Mouse (Mus musculus) layer of hippocampus, adult 11-12 months (tissue): ENCODE measurements at regions not wholly inside any gene's neighbourhood (a gene's known extent, or its start where the extent isn't known, plus 50 kb on each side); places are given as distances from the start of the nearest gene placed in this dataset.
"Not testable (repeated sequence)": the region's sequence is repeated elsewhere in the genome, so short reads cannot be mapped to it uniquely, and the experiment has no call there.

Source experiments
- DNase-seq: peaks from one replicate; pipeline ENCODE4 v3.0.0; 2022; ENCODE audit warnings: low spot score

DNA sequence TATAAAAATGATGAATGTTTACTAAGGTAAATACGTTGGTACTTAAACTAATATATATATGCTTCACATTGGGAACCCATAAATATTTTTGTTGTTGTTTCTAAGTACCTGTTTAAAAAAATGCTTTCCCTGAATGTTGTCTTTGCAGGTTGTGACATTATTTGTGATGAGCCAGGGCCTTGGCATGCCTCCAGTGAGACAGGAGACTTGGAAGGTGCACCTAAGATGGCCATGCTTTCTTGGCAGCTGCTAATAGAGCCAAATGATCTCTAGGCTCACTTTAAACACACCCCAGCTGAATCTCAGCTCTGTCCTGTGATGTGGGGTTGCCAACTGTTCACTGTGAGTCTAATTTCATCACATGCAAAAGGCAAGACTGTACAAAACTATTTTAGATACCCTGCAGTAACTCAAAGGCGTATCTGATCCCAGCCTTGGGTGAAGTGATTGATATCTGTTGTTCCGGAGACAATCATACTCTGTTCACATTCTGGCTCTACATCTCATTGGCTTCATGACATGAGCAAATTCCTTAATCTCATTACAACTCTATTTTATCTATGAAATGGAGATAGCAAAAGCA lies 197.8 kb upstream of the P2ry1 start:
- DNase-seq, result no peak

DNA sequence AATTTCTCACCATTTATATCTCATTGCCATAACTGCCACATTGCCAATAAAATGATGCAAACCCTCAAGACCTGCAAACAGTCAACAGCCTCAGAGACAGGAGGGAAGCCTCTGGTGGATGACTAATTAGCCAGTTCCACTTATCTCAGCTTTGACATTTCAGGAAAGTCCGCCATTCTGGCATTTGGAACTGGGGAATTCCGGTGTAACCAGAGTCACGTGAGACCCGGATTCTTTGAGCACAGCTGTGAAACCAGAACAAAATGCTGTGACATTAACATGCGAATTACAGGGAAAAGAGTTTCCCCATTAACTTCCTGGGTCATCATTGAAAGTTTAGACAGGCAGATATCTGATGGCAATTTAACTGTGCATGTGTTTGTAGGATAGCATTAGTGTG lies 190.7 kb upstream of the P2ry1 start:
- DNase-seq, result no peak

DNA sequence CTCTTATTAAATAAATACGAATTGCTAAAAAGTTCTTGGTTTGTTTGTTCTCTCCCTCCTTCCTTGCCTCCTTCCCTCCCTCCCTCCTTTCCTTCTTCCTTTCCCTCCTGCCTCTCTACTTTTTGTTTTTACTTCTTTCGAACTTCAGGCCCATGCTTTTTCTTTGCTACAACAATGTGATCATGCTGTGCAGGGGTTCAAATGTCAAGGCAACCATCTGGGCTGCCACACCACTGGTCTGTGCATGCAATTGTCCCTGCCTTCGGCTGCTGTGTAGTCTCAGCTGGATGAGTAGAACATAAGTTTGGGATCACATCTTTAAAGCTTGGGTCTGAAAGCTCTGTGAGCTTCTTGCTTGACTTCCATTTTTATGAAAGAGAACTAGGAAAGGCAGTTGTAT lies 189.1 kb upstream of the P2ry1 start:
- no peak for DNase-seq

DNA sequence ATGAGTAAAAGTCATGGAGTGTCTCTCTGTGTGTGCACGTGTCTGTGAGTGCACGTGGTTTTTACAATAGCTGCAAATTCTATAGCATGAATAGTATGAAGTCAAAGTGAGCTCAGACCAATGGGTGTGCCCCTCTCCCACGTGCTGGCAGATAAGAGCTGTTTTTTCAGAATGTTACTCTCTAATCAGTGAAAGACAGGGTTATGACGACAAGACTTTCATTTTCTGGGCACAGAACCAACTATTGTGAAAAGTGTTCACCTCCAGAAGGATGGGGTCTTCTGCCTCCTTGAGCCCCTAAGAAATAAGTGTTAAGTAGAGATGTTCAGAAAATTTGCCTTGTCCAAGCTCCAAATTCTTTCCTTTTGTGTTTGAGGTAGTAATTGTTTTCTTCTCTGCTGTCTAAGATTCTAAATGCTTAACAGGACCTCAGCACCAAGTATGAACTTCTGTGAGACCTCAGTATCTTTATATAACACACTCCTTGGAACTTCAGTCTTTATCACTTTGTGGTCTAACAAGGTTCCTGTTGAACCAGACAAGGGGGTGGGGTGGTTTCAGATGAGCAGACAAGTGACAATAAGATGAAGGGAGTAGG lies 182.8 kb upstream of the P2ry1 start:
- no peak for DNase-seq

DNA sequence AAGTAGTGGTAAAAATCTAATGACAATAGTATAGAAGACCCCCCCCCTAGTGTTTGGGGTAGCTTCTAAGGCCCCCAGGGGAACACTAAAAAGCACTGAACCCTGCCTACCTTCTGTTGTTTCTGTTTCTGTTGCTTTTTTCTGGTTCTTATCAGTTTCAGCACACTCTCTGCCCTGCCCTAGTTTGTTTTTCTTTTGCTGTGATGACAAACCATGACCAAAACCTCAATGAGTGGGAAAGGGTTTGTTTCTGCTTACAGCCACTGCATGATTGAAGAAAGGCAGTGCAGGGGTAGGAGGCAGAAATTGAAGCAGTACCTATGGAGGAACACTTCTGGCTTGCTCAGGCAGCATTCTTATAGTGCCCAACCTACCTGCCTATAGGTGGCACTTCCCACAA lies 181.1 kb upstream of the P2ry1 start:
- DNase-seq, result no peak

DNA sequence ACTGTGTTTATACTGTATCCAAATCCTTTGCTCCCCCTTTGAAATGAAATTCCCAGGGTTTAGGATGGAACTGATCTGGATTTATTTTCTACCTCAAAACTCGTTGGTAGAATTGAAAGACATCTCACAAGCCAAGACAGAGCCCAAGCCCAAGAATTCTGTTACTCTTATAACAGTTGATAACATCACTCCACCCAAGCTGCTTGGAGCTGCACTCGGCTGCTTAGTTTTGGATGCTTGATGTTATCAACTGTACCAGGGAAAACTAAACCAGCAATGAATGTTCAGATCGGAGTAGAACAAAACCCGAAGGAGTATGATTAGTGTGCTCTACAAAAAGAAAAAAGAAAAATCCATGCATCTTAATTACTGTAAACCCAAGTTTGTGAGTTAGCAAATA lies 175.8 kb upstream of the P2ry1 start:
- no peak for DNase-seq

DNA sequence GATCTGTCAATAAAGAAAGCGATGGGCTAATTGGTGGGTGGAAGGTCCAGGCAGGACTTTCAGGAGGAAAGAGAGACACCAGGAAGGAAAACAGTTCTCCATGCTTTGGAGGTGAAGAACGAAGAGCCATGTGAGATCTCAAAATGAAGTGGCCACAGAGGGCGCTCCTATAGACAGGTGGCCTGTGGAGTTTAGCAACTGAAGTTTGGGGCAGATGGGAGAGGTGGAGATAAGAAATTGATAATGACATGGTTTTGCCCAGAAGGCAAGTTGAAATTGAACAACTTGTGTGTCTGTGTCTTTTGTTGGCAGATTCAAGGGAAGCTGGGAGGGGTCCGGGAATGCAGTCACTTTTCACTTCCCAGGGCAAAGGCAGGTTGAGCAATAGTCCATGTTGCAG lies 170.2 kb upstream of the P2ry1 start:
- no peak for DNase-seq

DNA sequence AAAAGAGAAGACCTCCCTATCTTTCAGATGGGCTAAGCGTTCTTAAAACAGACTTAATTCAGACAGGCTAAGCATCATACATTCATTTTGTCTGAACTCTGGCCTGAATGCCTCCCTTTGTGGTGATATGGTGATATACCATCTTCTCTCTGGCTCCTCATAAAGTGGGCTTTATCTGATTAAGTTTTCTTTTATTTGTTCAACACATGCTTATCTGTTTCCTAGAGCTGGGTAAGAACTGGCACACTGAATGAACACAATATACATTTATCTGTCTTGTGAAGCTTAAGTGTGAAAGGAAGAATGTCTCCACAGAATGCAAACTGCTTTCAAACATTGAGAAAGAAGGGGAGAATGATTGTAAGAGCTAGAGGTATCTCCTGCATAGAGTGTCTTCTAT lies 160.7 kb upstream of the P2ry1 start:
- DNase-seq, result no peak

DNA sequence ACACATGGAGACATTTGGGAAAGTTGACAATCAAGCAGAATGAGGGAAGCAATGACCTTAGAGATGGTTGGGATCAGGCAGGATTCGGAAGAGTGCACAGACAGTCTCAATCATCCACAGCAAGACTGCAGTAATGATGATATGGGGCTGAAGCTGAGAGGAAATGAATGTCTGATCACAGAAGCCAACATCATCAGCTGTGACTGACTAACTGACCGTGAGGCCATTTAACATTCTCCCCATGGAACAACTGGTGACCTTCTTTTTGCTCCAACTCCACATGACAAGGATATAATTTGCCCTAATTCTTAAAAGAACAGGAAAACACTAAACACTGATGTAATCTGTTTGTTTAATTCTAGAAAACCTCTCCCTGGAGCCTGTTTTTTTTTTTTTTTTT lies 157.3 kb upstream of the P2ry1 start:
- no peak for DNase-seq

DNA sequence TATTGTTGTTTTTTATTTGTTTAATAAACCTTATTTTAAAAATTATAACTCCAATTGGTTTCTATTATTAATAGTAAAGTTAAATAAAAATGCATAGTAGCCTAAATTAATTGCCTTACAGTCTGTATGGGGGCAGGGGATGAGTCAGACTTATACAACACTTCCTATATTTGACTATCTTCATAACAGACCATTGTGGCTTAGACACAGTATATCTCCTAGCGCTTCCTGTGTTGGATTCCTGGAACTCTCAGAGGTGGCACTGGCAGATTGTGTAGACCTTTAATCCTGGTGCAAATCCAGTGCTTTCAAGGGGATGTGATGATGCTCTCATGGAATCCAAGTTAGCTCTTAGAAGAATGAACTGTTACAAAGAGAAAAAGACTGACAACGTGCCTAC lies 154.2 kb upstream of the P2ry1 start:
- no peak for DNase-seq

DNA sequence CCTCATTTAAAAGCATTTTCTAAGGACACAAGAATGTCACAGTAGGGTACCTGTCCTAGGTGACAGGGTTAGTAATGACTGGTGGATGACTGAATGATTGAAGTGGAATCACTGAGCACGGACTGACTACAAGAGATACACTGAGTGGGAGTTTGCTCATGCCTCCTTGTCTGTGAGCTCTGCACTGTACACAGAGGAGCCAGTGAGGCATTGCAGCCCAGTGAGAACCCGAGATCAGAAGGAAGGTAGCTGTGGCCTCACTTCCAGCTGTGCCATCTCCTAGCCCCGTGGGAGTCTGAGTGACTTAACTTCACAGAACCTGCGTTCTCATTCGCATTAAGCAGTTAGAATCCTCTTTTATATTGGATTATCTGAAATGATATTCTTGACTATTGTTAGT lies 148.8 kb upstream of the P2ry1 start:
- no peak for DNase-seq

DNA sequence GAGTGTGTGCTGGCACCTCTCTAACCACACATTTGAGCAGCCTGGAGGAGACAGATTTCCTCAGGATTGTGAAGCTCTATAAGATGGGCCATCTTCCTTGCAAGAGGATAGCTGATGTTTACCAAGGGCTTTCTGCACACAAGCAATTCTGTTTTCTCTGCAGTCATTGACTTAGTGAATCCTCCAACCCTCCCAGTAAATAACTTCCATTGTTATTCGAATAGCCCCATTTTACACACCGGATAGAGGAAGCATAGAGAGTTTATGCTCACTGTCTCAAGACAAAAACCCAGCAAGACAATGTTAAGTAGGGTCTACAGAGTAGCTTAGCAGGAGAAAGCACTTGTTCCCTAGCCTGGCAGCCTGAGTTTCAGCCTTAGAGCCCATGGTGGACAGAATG lies 146.9 kb upstream of the P2ry1 start:
- DNase-seq, result no peak

DNA sequence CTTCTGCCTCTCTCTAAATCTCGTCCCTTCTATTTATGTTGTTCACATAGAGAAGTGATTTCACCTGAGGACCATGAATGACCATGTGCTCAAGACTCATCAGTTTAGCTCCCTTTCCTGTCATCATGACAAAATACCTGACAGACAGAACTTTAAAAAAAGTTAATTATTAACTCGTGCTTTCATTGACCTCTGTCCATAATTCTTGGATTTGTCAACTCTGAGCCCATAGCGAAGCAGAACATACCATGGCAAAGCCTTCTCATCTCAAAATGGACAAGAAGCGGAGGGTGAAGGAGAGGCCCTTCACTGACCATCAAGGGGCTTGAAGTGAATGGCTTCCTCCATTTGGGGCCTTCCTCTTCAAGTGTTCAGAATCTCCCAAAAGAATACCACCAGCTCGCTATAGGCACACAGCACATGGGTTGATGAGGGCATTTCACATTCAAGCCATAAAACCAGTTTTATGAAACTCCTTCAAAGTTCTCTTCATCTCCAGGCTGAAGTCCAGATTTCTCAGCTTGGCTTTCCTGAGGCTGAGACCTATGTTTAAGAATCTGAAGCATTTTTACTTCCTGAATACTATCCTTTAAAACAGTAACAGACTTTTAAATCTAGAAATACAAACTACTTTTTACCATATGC lies 144.0 kb upstream of the P2ry1 start:
- DNase-seq, result no peak

DNA sequence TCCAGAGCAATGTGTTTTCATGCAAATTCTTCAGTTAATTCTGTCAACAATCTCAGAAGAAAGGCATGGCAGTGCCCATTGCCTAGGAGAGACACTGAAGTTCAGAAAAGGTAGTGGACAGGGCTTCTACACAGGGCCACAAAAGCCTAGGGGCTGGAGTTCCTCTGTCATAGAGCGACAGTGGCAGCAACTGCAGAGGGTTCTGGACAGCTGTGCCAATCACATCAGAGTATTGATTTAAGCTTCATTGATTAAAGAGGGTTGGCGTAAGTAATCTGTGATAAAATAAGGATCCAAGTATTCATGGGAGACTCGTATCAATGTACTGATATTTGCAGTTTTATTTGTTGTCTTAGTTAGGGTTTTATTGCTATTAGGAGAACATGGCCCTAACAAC lies 143.5 kb upstream of the P2ry1 start:
- no peak for DNase-seq

DNA sequence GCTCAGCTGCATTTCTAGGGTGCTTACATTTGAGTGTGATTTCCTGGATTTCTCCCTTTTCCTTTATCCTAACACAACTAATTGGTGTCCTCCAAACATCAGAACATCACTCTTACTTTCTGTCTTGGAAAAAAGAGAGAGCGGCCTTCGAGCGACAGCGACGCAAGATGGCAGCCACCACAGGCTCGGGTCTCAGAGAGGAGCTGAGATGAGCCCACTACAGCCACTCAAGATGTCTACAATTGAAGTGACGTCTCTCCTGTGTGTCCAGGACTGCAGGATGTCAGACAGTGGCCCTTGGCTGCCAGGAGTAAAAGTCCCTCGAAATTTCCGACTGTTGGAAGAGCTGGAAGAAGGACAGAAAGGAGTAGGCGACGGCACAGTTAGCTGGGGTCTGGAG lies 125.7 kb upstream of the P2ry1 start:
- not testable (repeated sequence) for DNase-seq

DNA sequence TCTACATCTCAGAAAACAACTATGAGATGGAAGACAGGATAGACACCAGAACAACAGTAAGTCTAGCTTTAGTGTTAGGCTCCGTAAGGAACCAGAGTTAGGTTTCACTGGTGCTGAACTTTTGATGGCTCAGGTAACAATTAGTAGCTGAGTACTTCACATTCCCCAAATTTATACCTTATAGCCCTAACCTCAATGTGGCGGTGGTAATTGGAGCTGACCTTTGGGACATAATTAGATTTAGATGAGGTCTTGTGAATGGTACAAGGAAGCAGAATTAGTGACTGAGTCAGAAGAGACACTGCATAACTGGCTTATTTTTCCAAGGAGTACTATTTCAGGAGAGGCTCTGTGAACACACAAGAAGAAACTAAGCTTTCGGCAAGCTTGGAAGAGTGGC lies 123.7 kb upstream of the P2ry1 start:
- no peak for DNase-seq

DNA sequence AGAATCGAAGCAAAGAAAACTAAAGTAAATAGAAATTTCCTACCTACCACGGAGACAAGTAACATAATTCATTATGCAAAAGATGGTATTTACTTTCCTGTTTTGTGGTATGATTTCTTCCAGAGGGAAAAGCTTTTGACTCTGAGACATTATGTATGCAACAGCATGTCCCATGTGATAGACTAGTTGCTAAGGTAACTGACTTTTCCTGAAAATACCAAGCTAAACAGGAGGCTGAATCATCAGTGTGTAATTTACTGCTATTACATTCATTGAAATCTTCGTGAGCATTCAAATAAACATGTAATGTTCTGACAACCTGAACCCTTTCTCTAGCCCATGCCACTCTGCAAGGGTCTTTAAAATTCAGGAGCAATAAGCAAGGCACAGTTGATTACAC lies 118.6 kb upstream of the P2ry1 start:
- no peak for DNase-seq

DNA sequence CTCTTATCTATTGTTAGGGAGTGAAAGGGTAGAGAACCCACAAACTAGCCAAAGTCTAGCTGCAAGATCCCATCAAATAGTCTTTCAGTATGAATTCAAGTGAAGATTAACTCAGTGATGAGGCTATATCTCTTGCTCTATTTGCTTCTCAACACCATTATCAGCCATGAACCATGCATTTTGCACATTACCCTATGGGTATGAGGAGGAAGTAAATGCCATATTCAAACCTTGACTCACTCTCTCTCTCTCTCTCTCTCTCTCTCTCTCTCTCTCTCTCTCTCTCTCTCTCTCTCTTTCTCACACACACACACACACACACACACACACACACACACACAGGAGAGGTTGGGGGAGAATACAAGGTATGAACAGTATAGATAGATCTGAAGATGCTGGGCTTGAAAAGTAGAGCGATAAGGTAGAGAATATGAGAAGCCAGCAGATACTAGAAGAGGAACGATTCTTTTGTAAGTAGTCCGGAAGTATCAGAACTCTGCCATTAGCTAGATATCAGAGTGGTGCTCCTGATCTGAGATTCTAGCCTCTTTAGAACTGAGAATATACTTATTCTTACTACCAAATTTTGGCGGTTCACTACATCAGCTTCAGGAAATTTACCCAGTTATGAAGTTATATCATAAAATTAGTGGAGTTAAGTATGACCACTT lies 113.3 kb upstream of the P2ry1 start:
- DNase-seq, result no peak

DNA sequence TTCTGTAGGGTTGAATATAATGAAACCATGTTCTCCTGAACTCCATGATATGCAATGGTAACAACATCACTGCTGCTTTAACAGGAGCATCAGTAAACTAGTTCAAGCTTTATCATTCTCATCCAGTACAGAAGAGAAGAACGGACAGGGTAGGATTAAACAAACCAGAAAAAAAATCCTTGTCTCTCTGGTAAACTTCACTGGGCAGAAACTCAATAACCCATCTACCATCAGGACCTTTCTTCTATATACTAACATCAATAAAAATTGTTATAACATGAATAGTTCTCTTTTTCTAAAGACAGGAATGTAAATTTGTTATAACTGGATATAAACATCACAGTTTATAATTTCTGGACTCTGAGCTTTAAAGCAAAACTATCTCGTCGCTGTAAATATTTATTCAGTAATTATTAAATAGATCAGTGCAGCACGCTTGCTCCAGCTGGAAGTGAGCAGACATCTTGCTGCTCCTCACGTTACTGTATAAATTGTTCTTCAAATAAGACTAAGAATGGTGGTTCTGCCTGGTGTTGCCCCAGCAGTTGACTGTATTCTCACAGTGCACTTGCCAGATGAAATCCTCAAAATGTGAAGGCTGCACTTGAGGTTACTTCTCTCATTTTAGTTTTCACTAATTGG lies 104.8 kb upstream of the P2ry1 start:
- no peak for DNase-seq

DNA sequence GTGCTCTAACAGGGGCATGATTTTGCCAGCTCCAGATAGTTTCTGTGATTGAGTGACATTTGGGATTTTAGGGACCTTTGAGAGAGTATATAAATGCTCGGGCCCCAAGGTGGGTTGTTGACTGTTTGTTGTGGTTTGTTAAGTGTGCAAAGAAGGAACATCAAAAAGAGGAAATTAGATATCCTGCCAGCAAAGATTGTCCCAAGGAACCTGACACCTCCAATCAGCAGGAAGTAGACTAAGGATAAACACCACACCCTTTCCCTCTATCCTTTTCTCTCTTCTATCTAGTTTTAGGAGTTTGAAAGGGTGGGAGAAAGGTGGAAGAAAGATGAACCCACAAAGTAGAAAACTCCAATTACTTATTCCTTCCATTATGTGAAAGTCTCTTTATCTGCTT lies 103.9 kb upstream of the P2ry1 start:
- DNase-seq, result no peak

DNA sequence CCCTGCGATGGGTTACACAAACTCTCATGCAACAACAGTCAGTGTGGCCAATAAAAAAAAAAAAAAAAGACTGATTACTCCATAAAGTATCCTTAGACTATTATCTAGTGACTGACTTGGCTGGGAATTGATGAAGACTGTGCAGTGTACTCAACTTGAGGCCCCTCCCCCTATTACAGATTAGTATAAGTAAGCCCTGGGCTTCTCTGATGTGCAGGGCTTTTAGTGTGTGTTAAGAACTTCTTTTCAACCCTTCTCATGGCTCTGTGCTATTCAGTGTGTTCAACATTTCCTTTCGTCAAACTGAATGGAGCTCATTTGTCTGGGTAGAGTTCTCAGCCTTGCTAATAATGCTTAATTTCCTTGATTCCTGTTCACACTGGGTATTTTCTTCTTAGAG lies 101.0 kb upstream of the P2ry1 start:
- no peak for DNase-seq

DNA sequence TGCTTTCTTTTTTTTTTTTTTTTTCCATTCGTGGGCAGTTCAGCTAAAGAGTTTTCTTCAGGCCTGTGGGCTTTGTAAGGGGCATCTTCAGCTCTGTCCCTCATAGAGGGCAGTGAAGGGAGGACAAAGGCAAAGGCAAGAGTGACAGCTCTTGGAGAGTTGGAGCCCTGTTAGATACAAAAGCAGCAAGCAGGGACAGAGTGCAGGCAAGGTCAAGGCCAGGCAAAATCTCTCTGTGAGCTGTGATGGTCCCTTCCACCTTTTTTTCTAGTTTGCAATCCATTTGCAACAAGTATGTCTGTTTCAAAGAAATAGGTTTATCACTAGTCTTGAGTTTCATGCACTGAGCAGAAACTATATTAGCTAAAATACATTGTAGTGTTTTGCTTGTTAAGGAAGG lies 86.2 kb upstream of the P2ry1 start:
- no peak for DNase-seq

DNA sequence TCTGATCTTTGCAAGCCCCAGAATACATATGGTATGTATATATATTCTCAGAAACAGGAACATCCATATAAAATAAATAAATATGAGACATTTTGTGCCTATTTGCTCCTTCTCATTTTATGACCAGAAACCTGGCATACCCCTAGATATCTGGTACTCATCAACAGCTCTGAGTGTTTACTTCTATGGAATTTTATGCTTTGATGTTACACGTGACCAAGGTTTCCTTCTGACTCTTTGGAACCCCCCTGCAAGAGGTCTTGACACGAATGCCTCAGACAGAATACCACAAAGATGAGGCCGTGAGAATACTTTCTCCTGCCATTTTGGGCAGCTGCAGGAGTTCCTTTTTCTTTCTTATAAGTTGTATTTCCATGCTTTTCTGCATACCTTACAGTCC lies 85.3 kb upstream of the P2ry1 start:
- DNase-seq, result no peak
